Mouse (Mus musculus) lung, postnatal 0 days (tissue): ENCODE results near the gene Gm16181.

Source experiments
- CTCF ChIP-seq: IDR thresholded peaks from 2 replicates; pipeline ENCODE4 v1.5.1; 2016; ENCODE audit warnings: antibody characterized with exemption, mild to moderate bottlenecking
- EP300 ChIP-seq: IDR thresholded peaks from 2 replicates; pipeline ENCODE4 v1.6.1; 2016; ENCODE audit warnings: antibody characterized with exemption, mild to moderate bottlenecking, control low read depth

GRCm38 (mm10) chr17:35198029-35198428 is 22.6 kb upstream of the Gm16181 start:
- no peak for TF ChIP-seq CTCF
- TF ChIP-seq EP300, result no peak
